Mouse (Mus musculus): Measurements from ENCODE around the gene Fcgr4. TPM values are rescaled to one million over a fixed set of nuclear protein-coding genes. Genes with fewer than 3 reads are reported as not detected.

The Fcgr4 gene
- 0.23 and 0.25 TPM in 2 replicates for polyA plus RNA-seq (2021; fragmentation: Nextera tagmentation)
- long read RNA-seq, experiment 1: 0 reads
- long read RNA-seq, experiment 2: 0 reads

GRCm38 (mm10) chr1:171018737-171019136 is at the start of gene Fcgr4:
TSS of gene Fcgr4 (plus strand) at chr1:171018920.

GRCm38 (mm10) chr1:170976447-170976846 is 42.3 kb upstream of the Fcgr4 start, which contains the start of gene Fcgr2b:
TSS of gene Fcgr2b (minus strand) at chr1:170976547.

GRCm38 (mm10) chr1:171064491-171065242 is 45.9 kb downstream of the Fcgr4 start, which contains the start of gene Fcgr3:
TSS of gene Fcgr3 (minus strand) at chr1:171064935.

Small RNA genes lying within 50 kb of the gene (microRNA-seq; reads per million reads assigned to microRNA genes)
- gene Gm27552: not detected
- gene Mir6546: 0.86 reads per million

Other genes starting within 250 kb of the Fcgr4 start
- gene Atf6, start 151.1 kb upstream of the Fcgr4 start, polyA plus RNA-seq (2021; fragmentation: Nextera tagmentation): 7.2 and 8.8 TPM in 2 replicates
- 0.53 and 0.65 TPM in 2 replicates for gene Gm26620, start 133.9 kb upstream of the Fcgr4 start, polyA plus RNA-seq (2021; fragmentation: Nextera tagmentation)
- gene Dusp12, start 133.4 kb upstream of the Fcgr4 start, polyA plus RNA-seq (2021; fragmentation: Nextera tagmentation): 23.3 and 24.8 TPM in 2 replicates
- 0.48 and 0.70 TPM in 2 replicates for gene Fcrlb, start 106.0 kb upstream of the Fcgr4 start, polyA plus RNA-seq (2021; fragmentation: Nextera tagmentation)
- not detected in 2 replicates for gene Fcrla, start 91.3 kb upstream of the Fcgr4 start, polyA plus RNA-seq (2021; fragmentation: Nextera tagmentation)
- 6.2 TPM in 2 replicates for gene Fcgr2b, start 42.4 kb upstream of the Fcgr4 start, polyA plus RNA-seq (2021; fragmentation: Nextera tagmentation)
- gene Fcgr3, start 46.0 kb downstream of the Fcgr4 start, polyA plus RNA-seq (2021; fragmentation: Nextera tagmentation): 25.2 and 26.9 TPM in 2 replicates
- gene Cfap126, start 95.0 kb downstream of the Fcgr4 start, polyA plus RNA-seq (2021; fragmentation: Nextera tagmentation): 4.3 and 7.5 TPM in 2 replicates
- 67.1 and 75.0 TPM in 2 replicates for gene Sdhc, start 131.7 kb downstream of the Fcgr4 start, polyA plus RNA-seq (2021; fragmentation: Nextera tagmentation)
- not detected in 2 replicates for gene Mpz, start 131.8 kb downstream of the Fcgr4 start, polyA plus RNA-seq (2021; fragmentation: Nextera tagmentation)
- gene Pcp4l1, start 177.3 kb downstream of the Fcgr4 start, polyA plus RNA-seq (2021; fragmentation: Nextera tagmentation): 51.6 and 80.2 TPM in 2 replicates
- 0.09 TPM in 1 of 2 replicates, not detected in the other for gene Nr1i3, start 195.1 kb downstream of the Fcgr4 start, polyA plus RNA-seq (2021; fragmentation: Nextera tagmentation)
- 87.6 and 97.2 TPM in 2 replicates for gene Tomm40l, start 203.6 kb downstream of the Fcgr4 start, polyA plus RNA-seq (2021; fragmentation: Nextera tagmentation)
- 4.8 and 6.2 TPM in 2 replicates for gene Apoa2, start 206.1 kb downstream of the Fcgr4 start, polyA plus RNA-seq (2021; fragmentation: Nextera tagmentation)
- gene Fcer1g, start 215.4 kb downstream of the Fcgr4 start, polyA plus RNA-seq (2021; fragmentation: Nextera tagmentation): 114 and 119 TPM in 2 replicates
- 5.2 and 5.5 TPM in 2 replicates for gene Adamts4, start 231.5 kb downstream of the Fcgr4 start, polyA plus RNA-seq (2021; fragmentation: Nextera tagmentation)
- 112 and 142 TPM in 2 replicates for gene Ndufs2, start 232.5 kb downstream of the Fcgr4 start, polyA plus RNA-seq (2021; fragmentation: Nextera tagmentation)